8 mouse cellular contexts compared by ENCODE assay signal in genomic region chr6:8948471-8949411, GRCm38 (mm10). TPM values are rescaled to one million over a fixed set of nuclear protein-coding genes. Genes with fewer than 3 reads are reported as not detected.
DNase-seq lines count a peak whose midpoint lies in the region; ATAC-seq and TF ChIP-seq lines count a peak whose summit lies in the region.

No protein-coding gene starts in this region.

- peak overlapping the region; percentile 27 for H3K4me3 ChIP-seq in embryonic facial prominence, embryonic 15.5 days (replicated peaks)
- H3K4me3 ChIP-seq in hindbrain, embryonic 16.5 days (ENCODE audit: low read length) = peak overlapping the region; percentile 67
- no peak overlapping the region for H3K4me3 ChIP-seq in liver, adult 2 months (ENCODE audit: insufficient read depth, low read depth, low read length)
- peak overlapping the region; percentile 56 for H3K4me3 ChIP-seq in neural tube, embryonic 14.5 days (ENCODE audit: low read depth, low read length)

- no peak overlapping the region for H3K9ac ChIP-seq in embryonic facial prominence, embryonic 15.5 days
- peak overlapping the region; percentile 81 for H3K9ac ChIP-seq in hindbrain, embryonic 16.5 days (ENCODE audit: low read depth, low read length)
- H3K9ac ChIP-seq in liver, adult 2 months (ENCODE audit: low read depth, low read length) = no peak overlapping the region
- H3K9ac ChIP-seq in neural tube, embryonic 14.5 days (replicated peaks; ENCODE audit: low read depth, low read length) = peak overlapping the region; percentile 82

- H3K27me3 ChIP-seq in embryonic facial prominence, embryonic 15.5 days = peaks cover 73% of the 10 kb centered on the region
- peaks cover 4% of the 10 kb centered on the region; the same call in 1 of the 2 replicates for H3K27me3 ChIP-seq in hindbrain, embryonic 16.5 days (replicated peaks; ENCODE audit: control insufficient read depth, insufficient read depth, low read length)
- peaks cover 19% of the 10 kb centered on the region for H3K27me3 ChIP-seq in liver, adult 2 months (ENCODE audit: control insufficient read depth, insufficient read depth, low read length)
- H3K27me3 ChIP-seq in neural tube, embryonic 14.5 days (ENCODE audit: control insufficient read depth, insufficient read depth, low read length) = peaks cover 2% of the 10 kb centered on the region

- DNase-seq in ovary, postnatal 14 days (ENCODE audit: low spot score) = peak; percentile 60
- DNase-seq in ovary, adult 18-20 months (ENCODE audit: low spot score) = no peak
- DNase-seq in brain, adult 2 months (ENCODE audit: low read depth, low spot score) = peak; percentile 43
- DNase-seq in liver, adult 2 months (ENCODE audit: extremely low read depth, low read depth, low spot score) = peak; percentile 26
- DNase-seq in T-cell, adult 2 months (ENCODE audit: low spot score) = no peak

- H3K27ac ChIP-seq in embryonic facial prominence, embryonic 15.5 days (replicated peaks) = no peak overlapping the region
- H3K27ac ChIP-seq in hindbrain, embryonic 16.5 days (ENCODE audit: low read depth, low read length) = peak overlapping the region; percentile 90
- H3K27ac ChIP-seq in liver, adult 2 months (replicated peaks; ENCODE audit: insufficient read depth, low read depth, low read length) = no peak overlapping the region
- peak overlapping the region; percentile 93 for H3K27ac ChIP-seq in neural tube, embryonic 14.5 days (ENCODE audit: low read depth, low read length)

- no peaks in the 10 kb centered on the region for H3K36me3 ChIP-seq in embryonic facial prominence, embryonic 15.5 days
- no peaks in the 10 kb centered on the region for H3K36me3 ChIP-seq in hindbrain, embryonic 16.5 days (ENCODE audit: control insufficient read depth, insufficient read depth, low read length)
- no peaks in the 10 kb centered on the region for H3K36me3 ChIP-seq in liver, adult 2 months (ENCODE audit: control insufficient read depth, insufficient read depth, low read length)
- H3K36me3 ChIP-seq in neural tube, embryonic 14.5 days (ENCODE audit: control insufficient read depth, insufficient read depth, low read length) = no peaks in the 10 kb centered on the region

- WGBS in embryonic facial prominence, embryonic 15.5 days = under 1% methylated on average over 68 of the region's 68 CpGs
- under 1% methylated on average over 68 of the region's 68 CpGs for WGBS in hindbrain, embryonic 16.5 days
- WGBS in liver, adult 2 months = 3% methylated on average over 68 of the region's 68 CpGs
- under 1% methylated on average over 68 of the region's 68 CpGs for WGBS in neural tube, embryonic 14.5 days

- TF ChIP-seq CTCF in liver, adult 2 months (IDR thresholded peaks at IDR 0.05; ENCODE audit: low read depth, low read length) = no peak

- H3K4me2 ChIP-seq in embryonic facial prominence, embryonic 15.5 days (replicated peaks) = peak overlapping the region; percentile 58
- peak overlapping the region; percentile 94 for H3K4me2 ChIP-seq in hindbrain, embryonic 16.5 days (ENCODE audit: low read length)
- peak overlapping the region; percentile 73 for H3K4me2 ChIP-seq in neural tube, embryonic 14.5 days (ENCODE audit: low read depth, low read length)

- H3K4me1 ChIP-seq in embryonic facial prominence, embryonic 15.5 days = peaks cover 33% of the 10 kb centered on the region
- peaks cover 19% of the 10 kb centered on the region for H3K4me1 ChIP-seq in hindbrain, embryonic 16.5 days (ENCODE audit: control insufficient read depth, insufficient read depth, low read depth, low read length)
- H3K4me1 ChIP-seq in liver, adult 2 months (ENCODE audit: control insufficient read depth, insufficient read depth, low read length) = peaks cover 9% of the 10 kb centered on the region; the same call in 1 of the 2 replicates
- peaks cover 5% of the 10 kb centered on the region for H3K4me1 ChIP-seq in neural tube, embryonic 14.5 days (ENCODE audit: control insufficient read depth, insufficient read depth, low read length)

- H3K79me2 ChIP-seq in liver, adult 2 months (ENCODE audit: control insufficient read depth, insufficient read depth, low read length) = no peaks in the 10 kb centered on the region

- TF ChIP-seq POLR2A in liver, adult 2 months (IDR thresholded peaks at IDR 0.05; ENCODE audit: extremely low read depth, insufficient read depth, low read length) = no peak

- ATAC-seq in embryonic facial prominence, embryonic 15.5 days (ENCODE audit: insufficient number of reproducible peaks, low FRiP score, low TSS enrichment, low read depth) = peak; percentile 34; the same call in 1 of the 2 replicates
- peak; percentile 55 for ATAC-seq in hindbrain, embryonic 16.5 days
- peak; percentile 47 for ATAC-seq in neural tube, embryonic 14.5 days (ENCODE audit: low read depth)

- no peaks in the 10 kb centered on the region for H3K9me3 ChIP-seq in embryonic facial prominence, embryonic 15.5 days (replicated peaks)
- no peaks in the 10 kb centered on the region for H3K9me3 ChIP-seq in hindbrain, embryonic 16.5 days (ENCODE audit: control insufficient read depth, low read length)
- no peaks in the 10 kb centered on the region for H3K9me3 ChIP-seq in neural tube, embryonic 14.5 days (ENCODE audit: control insufficient read depth, low read length)

RNA-seq across cellular contexts. Expression of gene Nxph1, which starts 0.5 kb away (rescaled TPM):
- polyA plus RNA-seq in embryonic facial prominence, embryonic 15.5 days (2015; fragmentation: Nextera tagmentation; extraction: Ambion mirVana) = 2.2 and 3.6 TPM in 2 replicates
- polyA plus RNA-seq in hindbrain, embryonic 16.5 days (2015; fragmentation: Nextera tagmentation; extraction: Ambion mirVana) = 90.3 and 101 TPM in 2 replicates
- total RNA-seq in liver, adult 2 months (2014; rRNA removed) = 0.07 and 0.09 TPM in 2 replicates
- 0.02 TPM in 1 of 2 replicates, not detected in the other for polyA plus RNA-seq in liver, adult 2 months (2012; rRNA removed)
- 108 and 122 TPM in 2 replicates for polyA plus RNA-seq in neural tube, embryonic 14.5 days (2014; fragmentation: Nextera tagmentation; extraction: Ambion mirVana)

Comparison
In these comparisons a context has a peak if more than half of its experiments do, and no peak if none do; other contexts are left out.
1. DNase-seq: peak in ovary, postnatal 14 days (single experiment), brain, adult 2 months (single experiment) and liver, adult 2 months (single experiment); none in ovary, adult 18-20 months (single experiment) and T-cell, adult 2 months (single experiment).
2. H3K27ac ChIP-seq: peak in hindbrain, embryonic 16.5 days (single experiment) and neural tube, embryonic 14.5 days (single experiment); none in embryonic facial prominence, embryonic 15.5 days (single experiment) and liver, adult 2 months (single experiment).
3. H3K9ac ChIP-seq: peak in hindbrain, embryonic 16.5 days (single experiment) and neural tube, embryonic 14.5 days (single experiment); none in embryonic facial prominence, embryonic 15.5 days (single experiment) and liver, adult 2 months (single experiment).
4. RNA of gene Nxph1, which starts 0.5 kb away (polyA plus RNA-seq): 108 to 122 TPM in neural tube, embryonic 14.5 days and 90.3 to 101 TPM in hindbrain, embryonic 16.5 days; 2.2 to 3.6 TPM in embryonic facial prominence, embryonic 15.5 days and 0.02 TPM in liver, adult 2 months; every median in the first group is over 10 times any median in the second.
5. Peak in every context shown above with its lines, with median percentiles within 50 percentile points of each other: ATAC-seq and H3K4me2 ChIP-seq.